Mouse (Mus musculus) ES-Bruce4 (cell line): ENCODE measurements at regions not wholly inside any gene's neighbourhood (a gene's known extent, or its start where the extent isn't known, plus 50 kb on each side); places are given as distances from the start of the nearest gene placed in this dataset.

Experiments used
- H3K27ac ChIP-seq: 2 replicates; pipeline ENCODE4 v1.5.1; 2012; ENCODE audit warnings: low read length, inconsistent platforms; ENCODE audit not compliant: insufficient read depth
- H3K27me3 ChIP-seq: 2 replicates; pipeline ENCODE4 v1.6.1; 2012; ENCODE audit warnings: mild to moderate bottlenecking, low read length, inconsistent platforms; ENCODE audit not compliant: control insufficient read depth, poor library complexity, insufficient read depth, severe bottlenecking
- H3K36me3 ChIP-seq: 2 replicates; pipeline ENCODE4 v1.6.1; 2012; ENCODE audit warnings: inconsistent platforms, mild to moderate bottlenecking, low read length, moderate library complexity; ENCODE audit not compliant: control insufficient read depth, poor library complexity, insufficient read depth, severe bottlenecking
- H3K4me1 ChIP-seq: one replicate; pipeline ENCODE4 v1.8.1; 2011; ENCODE audit warnings: low read length; ENCODE audit not compliant: control insufficient read depth, insufficient read depth
- H3K4me3 ChIP-seq: 2 replicates; pipeline ENCODE4 v1.5.1; 2011; ENCODE audit warnings: low read depth, mild to moderate bottlenecking, low read length
- H3K9ac ChIP-seq: 2 replicates; pipeline ENCODE4 v1.6.1; 2012; ENCODE audit warnings: low read depth, mild to moderate bottlenecking, inconsistent platforms; ENCODE audit not compliant: poor library complexity, severe bottlenecking
- H3K9me3 ChIP-seq: replicated peaks from 2 replicates; pipeline ENCODE4 v1.6.1; 2012; ENCODE audit warnings: mild to moderate bottlenecking, low read length, inconsistent platforms; ENCODE audit not compliant: control insufficient read depth, poor library complexity, insufficient read depth, severe bottlenecking
- CTCF ChIP-seq: IDR thresholded peaks from one replicate; pipeline ENCODE4 v1.8.1; 2011; ENCODE audit warnings: low read depth, low read length
- EP300 ChIP-seq: IDR thresholded peaks from 2 replicates; pipeline ENCODE4 v1.6.1; 2011; ENCODE audit warnings: low read depth, low read length; ENCODE audit not compliant: insufficient read depth
- POLR2A ChIP-seq: IDR thresholded peaks from one replicate; pipeline ENCODE4 v1.8.1; 2011; ENCODE audit warnings: low read length; ENCODE audit not compliant: insufficient read depth

- no peak for TF ChIP-seq POLR2A
- no peak for TF ChIP-seq EP300
- no peak for TF ChIP-seq CTCF
Measured at GRCm38 (mm10) chr2:51347086-51347485, 198.2 kb upstream of the Rnd3 start.

GRCm38 (mm10) chr2:51342421-51342820 is 193.5 kb upstream of the Rnd3 start:
- H3K4me3 ChIP-seq, result no peak overlapping the region
- H3K27me3 ChIP-seq, result no peaks in the 10 kb centered on the region
- TF ChIP-seq CTCF, result no peak
- TF ChIP-seq POLR2A, result no peak
- H3K4me1 ChIP-seq, result no peaks in the 10 kb centered on the region
- H3K36me3 ChIP-seq, result no peaks in the 10 kb centered on the region
- H3K9ac ChIP-seq, result no peak overlapping the region
- H3K27ac ChIP-seq, result no peak overlapping the region
- H3K9me3 ChIP-seq, result no peaks in the 10 kb centered on the region

More at GRCm38 (mm10) chr2:51347086-51347485, 198.2 kb upstream of the Rnd3 start:
- Histone ChIP-seq H3K9ac (no peak overlapping the region), H3K9me3 (no peaks in the 10 kb centered on the region), H3K27ac (no peak overlapping the region), H3K27me3 (no peaks in the 10 kb centered on the region), H3K4me1 (no peaks in the 10 kb centered on the region), H3K4me3 (no peak overlapping the region), H3K36me3 (no peaks in the 10 kb centered on the region)

- no peaks in the 10 kb centered on the region for H3K27me3 ChIP-seq
- H3K4me3 ChIP-seq, result no peak overlapping the region
- no peaks in the 10 kb centered on the region for H3K9me3 ChIP-seq
- no peaks in the 10 kb centered on the region for H3K36me3 ChIP-seq
- no peak overlapping the region for H3K27ac ChIP-seq
- TF ChIP-seq CTCF (no peak), POLR2A (no peak), EP300 (no peak)
- H3K9ac ChIP-seq, result no peak overlapping the region
- H3K4me1 ChIP-seq, result no peaks in the 10 kb centered on the region
Measured at GRCm38 (mm10) chr2:51334437-51334836, 185.5 kb upstream of the Rnd3 start.

DNA sequence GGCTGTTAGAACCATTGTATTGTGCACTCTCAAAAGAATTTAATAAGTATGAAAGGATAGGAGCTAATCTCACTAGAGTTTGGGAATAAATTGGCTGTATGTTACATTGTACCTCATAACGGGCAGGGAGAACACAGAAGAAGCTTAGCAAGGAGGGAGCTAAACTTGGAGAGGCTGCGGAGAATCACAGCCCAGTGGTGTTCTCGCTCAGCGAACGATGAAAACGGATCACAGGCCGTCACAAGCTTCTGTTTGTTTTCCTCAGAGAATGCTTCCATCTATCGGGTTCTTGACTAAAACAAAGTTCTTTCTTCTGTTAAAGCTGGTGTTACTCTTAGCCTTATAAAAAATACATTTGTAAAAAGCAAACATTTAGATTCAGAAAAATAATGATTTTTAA is 178.2 kb upstream of the Rnd3 start:
- Histone ChIP-seq H3K4me1 (no peaks in the 10 kb centered on the region), H3K9me3 (no peaks in the 10 kb centered on the region; the same call in 1 of the 2 replicates), H3K9ac (no peak overlapping the region), H3K36me3 (no peaks in the 10 kb centered on the region), H3K4me3 (no peak overlapping the region), H3K27me3 (no peaks in the 10 kb centered on the region), H3K27ac (no peak overlapping the region)
- TF ChIP-seq EP300, result no peak
- no peak for TF ChIP-seq POLR2A
- TF ChIP-seq CTCF, result no peak

DNA sequence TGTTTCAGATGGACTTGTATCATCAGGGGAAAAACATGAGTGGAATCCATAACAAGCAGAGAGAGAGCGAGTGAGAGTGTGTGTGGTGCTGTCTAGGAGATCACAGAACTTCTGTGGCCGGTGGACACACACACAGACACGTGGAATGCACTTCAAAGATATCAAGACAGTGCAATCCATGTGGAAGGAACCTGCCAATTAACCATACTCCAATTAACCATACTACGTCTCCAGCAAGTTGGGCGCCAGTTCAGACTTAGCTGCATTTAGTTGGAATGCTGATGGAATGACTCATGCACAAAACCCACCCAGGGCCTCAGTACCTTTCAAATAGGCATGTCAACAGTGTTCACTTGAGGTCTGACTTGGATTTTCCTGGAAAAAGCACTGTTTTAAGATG is 172.8 kb upstream of the Rnd3 start:
- H3K36me3 ChIP-seq, result no peaks in the 10 kb centered on the region
- no peak overlapping the region for H3K4me3 ChIP-seq
- H3K9ac ChIP-seq, result no peak overlapping the region
- no peaks in the 10 kb centered on the region for H3K27me3 ChIP-seq
- H3K27ac ChIP-seq, result no peak overlapping the region
- no peaks in the 10 kb centered on the region for H3K4me1 ChIP-seq
- TF ChIP-seq EP300 (no peak), POLR2A (no peak)
- H3K9me3 ChIP-seq, result no peaks in the 10 kb centered on the region; the same call in 1 of the 2 replicates

- Histone ChIP-seq H3K4me3 (no peak overlapping the region), H3K36me3 (no peaks in the 10 kb centered on the region), H3K27ac (no peak overlapping the region), H3K9ac (no peak overlapping the region), H3K4me1 (no peaks in the 10 kb centered on the region), H3K27me3 (no peaks in the 10 kb centered on the region), H3K9me3 (no peaks in the 10 kb centered on the region)
- TF ChIP-seq CTCF (no peak), EP300 (no peak), POLR2A (no peak)
Measured at GRCm38 (mm10) chr2:51316452-51316851, 167.5 kb upstream of the Rnd3 start.
